Mouse (Mus musculus): ENCODE results near the gene Fut7. TPM values are rescaled to one million over a fixed set of nuclear protein-coding genes. Genes with fewer than 3 reads are reported as not detected.

The Fut7 gene
- polyA plus RNA-seq, 1 experiment = not detected

- H3K27me3 ChIP-seq (ENCODE audit: control insufficient read depth, insufficient read depth, low read length, poor library complexity, severe bottlenecking) = no peaks in the 10 kb centered on the region
- H3K27ac ChIP-seq (ENCODE audit: insufficient read depth, low read length) = no peak overlapping the region
- peak; percentile 89 for TF ChIP-seq CTCF (IDR thresholded peaks at IDR 0.05; ENCODE audit: low read depth, low read length)
- no peak for TF ChIP-seq EP300 (IDR thresholded peaks at IDR 0.05; ENCODE audit: insufficient read depth, low read depth, low read length)
- H3K4me3 ChIP-seq (ENCODE audit: low read depth, low read length) = no peak overlapping the region
- H3K36me3 ChIP-seq (ENCODE audit: control insufficient read depth, insufficient read depth, low read length, poor library complexity, severe bottlenecking) = no peaks in the 10 kb centered on the region
- H3K9ac ChIP-seq (ENCODE audit: low read depth, poor library complexity, severe bottlenecking) = no peak overlapping the region
- H3K9me3 ChIP-seq (replicated peaks; ENCODE audit: control insufficient read depth, insufficient read depth, low read length, poor library complexity, severe bottlenecking) = no peaks in the 10 kb centered on the region
- peaks cover 1% of the 10 kb centered on the region for H3K4me1 ChIP-seq (ENCODE audit: control insufficient read depth, insufficient read depth, low read length)
Observed at GRCm38 (mm10) chr2:25426721-25427191, 3.7 kb downstream of the Fut7 start.

GRCm38 (mm10) chr2:25427256-25427655 is 4.2 kb downstream of the Fut7 start:
- H3K36me3 ChIP-seq (ENCODE audit: control insufficient read depth, insufficient read depth, low read length, poor library complexity, severe bottlenecking) = no peaks in the 10 kb centered on the region
- no peak for TF ChIP-seq CTCF (IDR thresholded peaks at IDR 0.05; ENCODE audit: low read depth, low read length)
- TF ChIP-seq POLR2A (IDR thresholded peaks at IDR 0.05; ENCODE audit: insufficient read depth, low read length) = no peak
- TF ChIP-seq EP300 (IDR thresholded peaks at IDR 0.05; ENCODE audit: insufficient read depth, low read depth, low read length) = no peak
- no peak overlapping the region for H3K27ac ChIP-seq (ENCODE audit: insufficient read depth, low read length)
- H3K27me3 ChIP-seq (ENCODE audit: control insufficient read depth, insufficient read depth, low read length, poor library complexity, severe bottlenecking) = no peaks in the 10 kb centered on the region
- H3K9ac ChIP-seq (ENCODE audit: low read depth, poor library complexity, severe bottlenecking) = no peak overlapping the region
- H3K4me1 ChIP-seq (ENCODE audit: control insufficient read depth, insufficient read depth, low read length) = no peaks in the 10 kb centered on the region
- H3K4me3 ChIP-seq (ENCODE audit: low read depth, low read length) = no peak overlapping the region
- H3K9me3 ChIP-seq (replicated peaks; ENCODE audit: control insufficient read depth, insufficient read depth, low read length, poor library complexity, severe bottlenecking) = no peaks in the 10 kb centered on the region

- Histone ChIP-seq H3K36me3 (ENCODE audit: control insufficient read depth, insufficient read depth, low read length, poor library complexity, severe bottlenecking) (no peaks in the 10 kb centered on the region), H3K27ac (ENCODE audit: insufficient read depth, low read length) (no peak within 1 kb of the TSS), H3K9ac (ENCODE audit: low read depth, poor library complexity, severe bottlenecking) (peak within 1 kb of the TSS; percentile 70), H3K4me1 (ENCODE audit: control insufficient read depth, insufficient read depth, low read length) (no peaks in the 10 kb centered on the region), H3K27me3 (ENCODE audit: control insufficient read depth, insufficient read depth, low read length, poor library complexity, severe bottlenecking) (no peaks in the 10 kb centered on the region), H3K4me3 (ENCODE audit: low read depth, low read length) (peak within 1 kb of the TSS; percentile 82), H3K9me3 (replicated peaks; ENCODE audit: control insufficient read depth, insufficient read depth, low read length, poor library complexity, severe bottlenecking) (no peaks in the 10 kb centered on the region)
- TF ChIP-seq EP300 (IDR thresholded peaks at IDR 0.05; ENCODE audit: insufficient read depth, low read depth, low read length) (no peak), CTCF (IDR thresholded peaks at IDR 0.05; ENCODE audit: low read depth, low read length) (peak; percentile 80)
Observed at GRCm38 (mm10) chr2:25428442-25429236, 5.6 kb downstream of the Fut7 start, which contains the start of gene Abca2. TSS of gene Abca2 (plus strand) at chr2:25428703.

GRCm38 (mm10) chr2:25429435-25430180 is 6.5 kb downstream of the Fut7 start:
- Histone ChIP-seq H3K27me3 (ENCODE audit: control insufficient read depth, insufficient read depth, low read length, poor library complexity, severe bottlenecking) (no peaks in the 10 kb centered on the region), H3K27ac (ENCODE audit: insufficient read depth, low read length) (no peak overlapping the region)

GRCm38 (mm10) chr2:25430395-25431233 is 7.5 kb downstream of the Fut7 start:
- Histone ChIP-seq H3K4me1 (ENCODE audit: control insufficient read depth, insufficient read depth, low read length) (no peaks in the 10 kb centered on the region), H3K36me3 (ENCODE audit: control insufficient read depth, insufficient read depth, low read length, poor library complexity, severe bottlenecking) (no peaks in the 10 kb centered on the region), H3K27ac (ENCODE audit: insufficient read depth, low read length) (no peak overlapping the region), H3K4me3 (ENCODE audit: low read depth, low read length) (no peak overlapping the region), H3K9me3 (replicated peaks; ENCODE audit: control insufficient read depth, insufficient read depth, low read length, poor library complexity, severe bottlenecking) (no peaks in the 10 kb centered on the region), H3K9ac (ENCODE audit: low read depth, poor library complexity, severe bottlenecking) (no peak overlapping the region), H3K27me3 (ENCODE audit: control insufficient read depth, insufficient read depth, low read length, poor library complexity, severe bottlenecking) (no peaks in the 10 kb centered on the region)
- TF ChIP-seq EP300 (IDR thresholded peaks at IDR 0.05; ENCODE audit: insufficient read depth, low read depth, low read length) (no peak), CTCF (IDR thresholded peaks at IDR 0.05; ENCODE audit: low read depth, low read length) (no peak), POLR2A (IDR thresholded peaks at IDR 0.05; ENCODE audit: insufficient read depth, low read length) (no peak)

More at GRCm38 (mm10) chr2:25429435-25430180, 6.5 kb downstream of the Fut7 start:
- Histone ChIP-seq H3K9me3 (replicated peaks; ENCODE audit: control insufficient read depth, insufficient read depth, low read length, poor library complexity, severe bottlenecking) (no peaks in the 10 kb centered on the region), H3K9ac (ENCODE audit: low read depth, poor library complexity, severe bottlenecking) (peak overlapping the region; percentile 70), H3K4me1 (ENCODE audit: control insufficient read depth, insufficient read depth, low read length) (no peaks in the 10 kb centered on the region), H3K4me3 (ENCODE audit: low read depth, low read length) (peak overlapping the region; percentile 82), H3K36me3 (ENCODE audit: control insufficient read depth, insufficient read depth, low read length, poor library complexity, severe bottlenecking) (no peaks in the 10 kb centered on the region)
- TF ChIP-seq CTCF (IDR thresholded peaks at IDR 0.05; ENCODE audit: low read depth, low read length) (no peak), POLR2A (IDR thresholded peaks at IDR 0.05; ENCODE audit: insufficient read depth, low read length) (no peak), EP300 (IDR thresholded peaks at IDR 0.05; ENCODE audit: insufficient read depth, low read depth, low read length) (no peak)
